ENCODE assay signal across 30 mouse cellular contexts in genomic region chr1:124369604-124370003, GRCm38 (mm10).
DNase-seq lines count a peak whose midpoint lies in the region; ATAC-seq and TF ChIP-seq lines count a peak whose summit lies in the region.
"Had no signal": no experiment of that assay in that cellular context is flagged by ENCODE, and none has a peak within 500 bp of the region (broad histone marks: within the 10 kb centered on the region; RNA-seq: fewer than 3 reads in every experiment).

No protein-coding gene starts in this region.

- H3K9ac ChIP-seq in heart, embryonic 11.5 days (ENCODE audit: low read depth, low read length), result no peak overlapping the region
- H3K9ac ChIP-seq: forebrain, embryonic 13.5 days; heart, embryonic 13.5 days; hindbrain, embryonic 15.5 days; kidney, embryonic 15.5 days; liver, embryonic 14.5 days; midbrain, embryonic 15.5 days; neural tube, embryonic 12.5 days had no signal

- no peaks in the 10 kb centered on the region for H3K27me3 ChIP-seq in heart, embryonic 11.5 days (ENCODE audit: control insufficient read depth, insufficient read depth, low read length)
- H3K27me3 ChIP-seq: forebrain, embryonic 13.5 days; heart, embryonic 13.5 days; hindbrain, embryonic 15.5 days; kidney, embryonic 15.5 days; midbrain, embryonic 15.5 days; neural tube, embryonic 12.5 days; Patski had no signal

- intact Hi-C loops in left cerebral cortex, postnatal 36 days (cut with DNase I), result no loop called here
- intact Hi-C loops in left cerebral cortex, adult 2 months (cut with DNase I), result no loop called here

- H3K4me1 ChIP-seq in heart, embryonic 11.5 days (ENCODE audit: control insufficient read depth, insufficient read depth, low read length), result no peaks in the 10 kb centered on the region
- H3K4me1 ChIP-seq: forebrain, embryonic 13.5 days; heart, embryonic 13.5 days; hindbrain, embryonic 10.5 days; hindbrain, embryonic 15.5 days; kidney, embryonic 15.5 days; midbrain, embryonic 15.5 days; neural tube, embryonic 12.5 days had no signal

- no peak for TF ChIP-seq POLR2A in brain, embryonic 14.5 days (IDR thresholded peaks at IDR 0.05; ENCODE audit: borderline replicate concordance, extremely low read depth, insufficient read depth, insufficient read length, poor library complexity, severe bottlenecking)

- 24% methylated on average over 4 of the region's 4 CpGs for WGBS in heart, embryonic 11.5 days (ENCODE audit: insufficient replicate concordance)

- no peak overlapping the region for H3K4me2 ChIP-seq in heart, embryonic 11.5 days
- H3K4me2 ChIP-seq: forebrain, embryonic 13.5 days; heart, embryonic 13.5 days; hindbrain, embryonic 15.5 days; kidney, embryonic 15.5 days; midbrain, embryonic 15.5 days; neural tube, embryonic 12.5 days had no signal

- no peak for ATAC-seq in heart, embryonic 11.5 days (replicated peaks; ENCODE audit: insufficient number of reproducible peaks, low FRiP score, low TSS enrichment)
- ATAC-seq: forebrain, embryonic 13.5 days; inflammation-experienced regulatory T-cells, adult 6 months; midbrain, embryonic 15.5 days; Patski had no signal

- no peak overlapping the region for H3K27ac ChIP-seq in heart, embryonic 11.5 days (ENCODE audit: low read depth, low read length)
- no peak overlapping the region for H3K27ac ChIP-seq in left cerebral cortex, adult 2 months
- H3K27ac ChIP-seq: forebrain, embryonic 13.5 days; heart, embryonic 13.5 days; hindbrain, embryonic 10.5 days; hindbrain, embryonic 15.5 days; kidney, embryonic 15.5 days; layer of hippocampus, adult 2 months; liver, embryonic 14.5 days; macrophage; midbrain, embryonic 10.5 days; midbrain, embryonic 15.5 days; neural tube, embryonic 12.5 days had no signal

- H3K36me3 ChIP-seq in heart, embryonic 11.5 days (ENCODE audit: control insufficient read depth, insufficient read depth, low read length), result no peaks in the 10 kb centered on the region
- H3K36me3 ChIP-seq: heart, embryonic 13.5 days; hindbrain, embryonic 10.5 days; hindbrain, embryonic 15.5 days; kidney, embryonic 15.5 days; midbrain, embryonic 10.5 days; midbrain, embryonic 15.5 days; neural tube, embryonic 12.5 days had no signal

- DNase-seq in heart, adult 11 months, result peak; percentile 90
- DNase-seq in left cerebral cortex, postnatal 36 days (ENCODE audit: low spot score in 2 of 2), result peak; percentile 5 to 16
- DNase-seq in left cerebral cortex, adult 2 months (ENCODE audit: extremely low spot score in 1 of 2, low spot score in 2 of 2), result no peak
- peak; percentile 2 for DNase-seq in brain, embryonic 14.5 days (ENCODE audit: low read depth)
- DNase-seq in mesoderm, embryonic 11.5 days (ENCODE audit: low read depth, low spot score), result peak; percentile 9
- DNase-seq in thymus, postnatal 0 days (ENCODE audit: low spot score), result no peak
- DNase-seq: adrenal gland, postnatal 10 days; cerebellum, adult 11-12 months; cerebellum, adult 9-11 months; gastrocnemius, postnatal 25 days; heart, postnatal 10 days; kidney, adult 11 months; kidney, postnatal 25 days; liver; lung, adult 2 months; lung, postnatal 10 days had no signal

- H3K9me3 ChIP-seq in heart, embryonic 11.5 days (replicated peaks; ENCODE audit: control insufficient read depth, low read length), result no peaks in the 10 kb centered on the region
- H3K9me3 ChIP-seq: forebrain, embryonic 13.5 days; heart, embryonic 13.5 days; hindbrain, embryonic 10.5 days; hindbrain, embryonic 15.5 days; kidney, embryonic 15.5 days; midbrain, embryonic 10.5 days; midbrain, embryonic 15.5 days; neural tube, embryonic 12.5 days had no signal

- TF ChIP-seq CTCF in left cerebral cortex, adult 2 months (IDR thresholded peaks at IDR 0.05), result no peak
- no peak for TF ChIP-seq CTCF in brain, embryonic 14.5 days (IDR thresholded peaks at IDR 0.05; ENCODE audit: borderline replicate concordance, extremely low read depth, insufficient read depth, insufficient read length)

- no peak overlapping the region for H3K4me3 ChIP-seq in heart, embryonic 11.5 days (ENCODE audit: low read depth, low read length)
- no peak overlapping the region for H3K4me3 ChIP-seq in left cerebral cortex, adult 2 months
- H3K4me3 ChIP-seq: forebrain, embryonic 13.5 days; heart, embryonic 13.5 days; hindbrain, embryonic 10.5 days; hindbrain, embryonic 15.5 days; kidney, embryonic 15.5 days; layer of hippocampus, adult 2 months; midbrain, embryonic 10.5 days; midbrain, embryonic 15.5 days; neural tube, embryonic 12.5 days had no signal

Comparison
In these comparisons a context has a peak if more than half of its experiments do, and no peak if none do; other contexts are left out.
1. DNase-seq: peak in heart, adult 11 months (single experiment), left cerebral cortex, postnatal 36 days (2 of 2), brain, embryonic 14.5 days (single experiment) and mesoderm, embryonic 11.5 days (single experiment); none in left cerebral cortex, adult 2 months (0 of 2) and thymus, postnatal 0 days (single experiment).